Mouse (Mus musculus) kidney, postnatal 0 days (tissue): ENCODE data around the gene Khdrbs2. TPM values are rescaled to one million over a fixed set of nuclear protein-coding genes. Genes with fewer than 3 reads are reported as not detected.

Experiments
- ATAC-seq: fragments of 200-750 bp; cut with Nextera tagmentation; replicated peaks from 2 replicates; pipeline ENCODE4 v1.8.0; 2017; ENCODE audit warnings: low read depth, moderate number of reproducible peaks, moderate TSS enrichment, moderate library complexity; ENCODE audit not compliant: low FRiP score
- DNase-seq: peaks from one replicate; pipeline ENCODE4 v3.0.0-alpha.2; 2016; ENCODE audit warnings: low spot score
- H3K27ac ChIP-seq: fragments of 300-500 bp; sonication (generic); 2 replicates; pipeline ENCODE4 v1.5.1; 2014; ENCODE audit warnings: mild to moderate bottlenecking
- H3K27me3 ChIP-seq: fragments of 300-500 bp; sonication (generic); 2 replicates; pipeline ENCODE4 v1.6.1; 2014; ENCODE audit warnings: low read length, mixed read lengths; ENCODE audit not compliant: insufficient read depth
- H3K36me3 ChIP-seq: fragments of 300-500 bp; sonication (generic); 2 replicates; pipeline ENCODE4 v1.6.1; 2014; ENCODE audit warnings: low read length, mixed read lengths; ENCODE audit not compliant: insufficient read depth
- H3K4me1 ChIP-seq: fragments of 300-500 bp; sonication (generic); replicated peaks from 2 replicates; pipeline ENCODE4 v1.6.1; 2014; ENCODE audit warnings: antibody characterized with exemption, low read length, mixed read lengths; ENCODE audit not compliant: insufficient read depth
- H3K4me2 ChIP-seq: fragments of 300-500 bp; sonication (generic); 2 replicates; pipeline ENCODE4 v1.6.1; 2014; ENCODE audit warnings: mild to moderate bottlenecking, low read length, moderate library complexity, mixed read lengths
- H3K4me3 ChIP-seq: fragments of 300-500 bp; sonication (generic); replicated peaks from 2 replicates; pipeline ENCODE4 v1.5.1; 2014; ENCODE audit warnings: low read depth, low read length
- H3K9ac ChIP-seq: fragments of 300-500 bp; sonication (generic); 2 replicates; pipeline ENCODE4 v1.6.1; 2014; ENCODE audit warnings: low read depth, low read length
- H3K9me3 ChIP-seq: fragments of 300-500 bp; sonication (generic); replicated peaks from 2 replicates; pipeline ENCODE4 v1.6.1; 2016; ENCODE audit warnings: low read length, inconsistent platforms, mixed read lengths
- CTCF ChIP-seq: IDR thresholded peaks from 2 replicates; pipeline ENCODE4 v1.5.1; 2016; ENCODE audit warnings: antibody characterized with exemption, low read depth, mild to moderate bottlenecking, moderate library complexity
- WGBS: fragments of 180-500 bp; shearing (Covaris S2); extraction: QIAGEN DNeasy Blood & Tissue Kit; methylation state at CpG from one replicate; pipeline ENCODE4 v1.1.7; 2014; 5-methylcytosine and 5-hydroxymethylcytosine counted together
- polyA plus RNA-seq: library from polyadenylated mRNA; unstranded; fragments of >200 nt; fragmentation: Nextera tagmentation; extraction: Ambion mirVana; gene quantifications from 2 replicates; pipeline ENCODE4 v1.2.1, GENCODE M21; 2015

Khdrbs2 gene
- polyA plus RNA-seq, 1 experiment from 2014 or later: 1.5 TPM

DNA sequence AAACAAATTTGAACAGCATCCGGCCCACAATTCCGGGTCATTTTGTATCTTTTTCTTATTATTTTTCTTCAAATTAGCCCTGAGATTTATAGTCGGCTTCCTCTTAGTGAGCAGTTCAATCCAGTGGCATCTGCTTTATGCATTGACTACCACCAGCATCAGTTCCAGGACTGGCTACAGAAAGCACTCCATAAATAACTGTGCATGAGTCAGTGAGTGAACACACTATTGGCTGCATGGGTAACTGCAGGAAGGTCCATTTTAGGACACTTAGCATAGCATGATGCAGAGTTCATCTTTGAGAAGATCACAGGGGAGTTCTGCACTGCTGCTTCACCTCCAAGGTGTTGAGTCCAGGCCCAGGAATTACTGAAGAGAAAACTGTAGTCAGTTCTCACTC is 258.0 kb downstream of the Khdrbs2 start:
- H3K9ac ChIP-seq: no peak overlapping the region
- no peak overlapping the region for H3K27ac ChIP-seq
- no peaks in the 10 kb centered on the region for H3K27me3 ChIP-seq
- TF ChIP-seq CTCF: no peak
- H3K9me3 ChIP-seq: no peaks in the 10 kb centered on the region
- WGBS: 87% methylated on average over 3 of the region's 3 CpGs
- no peaks in the 10 kb centered on the region for H3K36me3 ChIP-seq
- no peaks in the 10 kb centered on the region for H3K4me1 ChIP-seq
- no peak overlapping the region for H3K4me3 ChIP-seq
- DNase-seq (no peak), ATAC-seq (no peak)
- no peak overlapping the region for H3K4me2 ChIP-seq

DNA sequence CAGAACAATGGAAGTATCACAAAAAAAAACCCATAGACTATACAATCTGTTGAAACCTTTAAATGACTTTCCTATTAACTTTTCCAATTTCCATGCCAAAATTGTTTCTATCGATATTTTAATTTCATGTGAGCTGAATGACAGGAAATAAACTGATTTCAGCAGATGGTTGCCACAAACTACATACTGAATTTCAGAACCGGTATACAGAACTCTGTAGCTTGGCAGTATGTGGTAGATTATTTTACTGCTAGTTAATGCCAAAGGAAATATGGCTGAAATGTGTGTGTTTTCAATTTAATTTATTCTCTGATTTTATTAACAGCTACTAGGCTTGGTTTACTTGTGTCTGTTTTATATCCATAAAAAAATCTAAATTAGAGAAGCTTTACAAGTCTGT is 260.6 kb downstream of the Khdrbs2 start:
- no peak overlapping the region for H3K27ac ChIP-seq
- H3K4me2 ChIP-seq: no peak overlapping the region
- H3K4me3 ChIP-seq: no peak overlapping the region
- no peaks in the 10 kb centered on the region for H3K9me3 ChIP-seq
- 85% methylated on average over 2 of the region's 2 CpGs for WGBS
- no peaks in the 10 kb centered on the region for H3K27me3 ChIP-seq
- no peak overlapping the region for H3K9ac ChIP-seq
- no peak for TF ChIP-seq CTCF
- DNase-seq (no peak), ATAC-seq (no peak)
- H3K36me3 ChIP-seq: no peaks in the 10 kb centered on the region
- H3K4me1 ChIP-seq: no peaks in the 10 kb centered on the region

DNA sequence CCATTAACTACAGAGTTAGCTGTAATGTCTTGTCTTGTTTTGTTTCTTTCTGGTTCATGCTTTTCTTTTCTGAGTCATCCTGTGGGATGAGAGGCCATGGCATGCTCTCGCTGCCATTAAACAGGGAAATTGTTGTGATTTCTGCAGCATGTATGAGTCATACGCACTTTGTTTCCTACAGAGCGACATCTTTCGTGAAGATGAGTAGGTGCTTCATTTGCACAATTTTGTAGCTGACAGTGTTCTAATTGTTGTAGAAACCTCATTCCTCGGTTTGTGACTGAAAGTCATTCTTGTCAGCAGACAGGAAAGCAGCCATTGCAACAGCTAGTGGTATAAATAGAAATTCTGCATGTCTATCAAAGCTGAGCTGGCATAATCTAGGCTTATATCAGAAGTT is 271.4 kb downstream of the Khdrbs2 start:
- no peaks in the 10 kb centered on the region for H3K36me3 ChIP-seq
- 80% methylated on average over 5 of the region's 5 CpGs for WGBS
- H3K4me3 ChIP-seq: no peak overlapping the region
- H3K9ac ChIP-seq: no peak overlapping the region
- no peaks in the 10 kb centered on the region for H3K4me1 ChIP-seq
- TF ChIP-seq CTCF: no peak
- ATAC-seq (no peak), DNase-seq (no peak)
- H3K27me3 ChIP-seq: no peaks in the 10 kb centered on the region
- no peak overlapping the region for H3K4me2 ChIP-seq
- H3K27ac ChIP-seq: no peak overlapping the region
- H3K9me3 ChIP-seq: no peaks in the 10 kb centered on the region

DNA sequence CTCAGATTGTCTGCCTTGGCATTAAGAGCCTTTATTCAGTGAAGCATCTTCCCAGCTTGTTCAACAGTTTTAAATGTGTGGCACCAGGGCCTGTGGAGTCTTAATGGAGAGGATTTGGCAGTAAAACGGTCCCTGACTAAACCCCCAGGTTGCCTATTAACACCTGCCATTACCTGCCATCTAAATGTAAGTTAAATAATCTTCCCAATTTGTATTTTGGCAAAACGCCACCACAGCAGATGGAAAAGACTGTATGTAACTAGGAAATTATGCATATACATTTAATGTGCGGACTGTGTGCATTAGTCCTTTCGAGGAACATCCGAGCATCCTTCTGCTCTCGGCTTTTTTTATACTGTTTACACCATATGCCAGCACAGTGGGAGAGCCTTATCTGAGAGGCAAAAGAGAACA is 290.6 kb downstream of the Khdrbs2 start:
- ATAC-seq: no peak
- WGBS: 82% methylated on average over 6 of the region's 6 CpGs
- H3K9me3 ChIP-seq: no peaks in the 10 kb centered on the region
- H3K27ac ChIP-seq: no peak overlapping the region
- DNase-seq: no peak
- no peaks in the 10 kb centered on the region for H3K27me3 ChIP-seq
- no peak overlapping the region for H3K9ac ChIP-seq
- no peak overlapping the region for H3K4me3 ChIP-seq
- H3K36me3 ChIP-seq: no peaks in the 10 kb centered on the region
- no peaks in the 10 kb centered on the region for H3K4me1 ChIP-seq
- H3K4me2 ChIP-seq: no peak overlapping the region
- TF ChIP-seq CTCF: no peak

DNA sequence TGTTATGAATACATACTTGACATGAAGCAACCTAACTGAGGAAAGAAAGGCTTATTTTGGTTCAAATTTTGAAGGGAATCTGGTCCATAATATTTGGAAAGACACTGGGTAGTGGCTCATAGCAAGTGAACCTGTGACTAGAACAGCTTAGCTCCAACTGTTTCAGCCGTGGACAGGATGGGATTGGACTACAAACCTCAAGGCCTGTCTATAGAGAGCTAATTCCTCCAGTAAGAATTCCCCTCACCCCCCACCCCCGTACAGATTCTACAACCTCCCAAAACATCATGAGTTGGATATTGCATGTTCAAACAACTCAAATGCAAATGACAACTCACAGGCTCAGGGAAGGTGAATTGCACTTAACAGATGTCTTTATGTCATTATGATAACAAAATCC is 298.5 kb downstream of the Khdrbs2 start:
- no peak for DNase-seq
- H3K9me3 ChIP-seq: no peaks in the 10 kb centered on the region
- no peak overlapping the region for H3K4me3 ChIP-seq
- ATAC-seq: no peak
- no peaks in the 10 kb centered on the region for H3K27me3 ChIP-seq
- WGBS: 78% methylated on average over 2 of the region's 2 CpGs
- no peak overlapping the region for H3K27ac ChIP-seq
- no peaks in the 10 kb centered on the region for H3K36me3 ChIP-seq
- H3K4me2 ChIP-seq: no peak overlapping the region
- H3K4me1 ChIP-seq: no peaks in the 10 kb centered on the region
- TF ChIP-seq CTCF: no peak
- no peak overlapping the region for H3K9ac ChIP-seq

DNA sequence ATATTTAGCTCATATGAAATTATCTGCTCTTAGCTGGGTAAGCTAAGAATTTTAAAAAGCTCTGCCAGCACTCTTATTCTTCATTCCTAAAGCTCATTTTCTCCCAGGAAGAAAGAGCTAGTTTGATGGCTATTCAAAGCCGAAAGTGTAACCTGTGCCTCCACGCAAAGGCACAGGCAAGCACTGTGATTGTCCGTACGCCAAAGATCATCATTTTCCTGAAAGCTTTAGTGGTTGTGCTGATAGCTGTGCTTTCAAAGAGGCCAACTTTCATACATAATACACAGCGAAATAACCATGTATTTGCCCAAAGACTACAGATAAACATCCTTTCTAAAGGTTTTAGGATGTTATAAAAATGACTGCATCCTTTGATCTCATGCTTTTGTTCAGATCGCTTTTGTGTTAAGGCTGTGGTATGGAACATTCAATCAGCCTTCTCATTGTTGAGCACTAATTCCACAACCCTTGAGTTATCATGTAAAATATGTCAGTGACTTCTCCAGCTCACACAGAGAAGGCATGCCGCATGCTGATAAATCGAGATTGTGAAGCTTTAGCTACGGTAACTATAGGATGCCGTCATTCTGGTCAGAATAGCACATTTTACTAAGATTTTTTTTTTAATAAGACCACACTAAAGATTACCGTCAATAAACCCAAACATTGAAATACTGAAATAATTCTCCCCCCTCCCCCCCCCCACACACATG is 299.1 kb downstream of the Khdrbs2 start:
- Histone ChIP-seq H3K27ac (no peak overlapping the region), H3K27me3 (no peaks in the 10 kb centered on the region), H3K9ac (no peak overlapping the region), H3K4me3 (no peak overlapping the region), H3K4me1 (no peaks in the 10 kb centered on the region), H3K4me2 (no peak overlapping the region), H3K9me3 (no peaks in the 10 kb centered on the region), H3K36me3 (no peaks in the 10 kb centered on the region)
- DNase-seq (no peak), ATAC-seq (no peak)
- WGBS: 85% methylated on average over 11 of the region's 11 CpGs
- TF ChIP-seq CTCF: no peak

DNA sequence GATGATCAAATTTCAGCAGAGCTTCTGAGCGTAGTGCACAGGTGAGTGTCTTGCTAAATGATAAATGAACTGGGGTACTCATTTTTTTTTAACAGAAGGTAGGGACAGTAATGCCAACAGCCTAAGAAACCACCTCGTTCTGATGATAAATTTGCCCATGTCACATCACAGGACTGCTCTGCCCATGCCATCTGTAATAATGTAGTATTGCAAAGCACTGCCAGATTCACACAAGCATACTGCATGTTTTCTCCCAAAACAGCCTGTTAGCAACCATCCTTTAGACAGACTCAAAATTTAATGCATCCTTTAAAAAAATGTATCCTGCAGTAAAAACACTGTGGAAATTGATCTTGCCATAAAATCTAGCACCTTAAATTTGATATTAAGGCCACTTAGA is 315.4 kb downstream of the Khdrbs2 start:
- Histone ChIP-seq H3K4me3 (no peak overlapping the region), H3K4me2 (no peak overlapping the region), H3K9ac (no peak overlapping the region), H3K27me3 (no peaks in the 10 kb centered on the region), H3K9me3 (no peaks in the 10 kb centered on the region), H3K4me1 (no peaks in the 10 kb centered on the region), H3K36me3 (no peaks in the 10 kb centered on the region), H3K27ac (no peak overlapping the region)
- TF ChIP-seq CTCF: no peak
- no peak for ATAC-seq
- DNase-seq: no peak
- 76% methylated on average over 2 of the region's 2 CpGs for WGBS
